Mouse (Mus musculus) cerebellum, adult 2 months (tissue): Measurements from ENCODE around the gene Fgd5.

Experiments
- CTCF ChIP-seq: fragments of 200-500 bp; IDR thresholded peaks from 2 replicates; pipeline ENCODE4 v1.5.1; 2011; ENCODE audit warnings: low read depth, mild to moderate bottlenecking, control low read depth, low read length, moderate library complexity, borderline replicate concordance; ENCODE audit not compliant: insufficient read depth
- POLR2A ChIP-seq: fragments of 200-500 bp; IDR thresholded peaks from 2 replicates; pipeline ENCODE4 v1.6.1; 2011; ENCODE audit warnings: low read length, control low read depth, borderline replicate concordance; ENCODE audit not compliant: insufficient read depth

DNA sequence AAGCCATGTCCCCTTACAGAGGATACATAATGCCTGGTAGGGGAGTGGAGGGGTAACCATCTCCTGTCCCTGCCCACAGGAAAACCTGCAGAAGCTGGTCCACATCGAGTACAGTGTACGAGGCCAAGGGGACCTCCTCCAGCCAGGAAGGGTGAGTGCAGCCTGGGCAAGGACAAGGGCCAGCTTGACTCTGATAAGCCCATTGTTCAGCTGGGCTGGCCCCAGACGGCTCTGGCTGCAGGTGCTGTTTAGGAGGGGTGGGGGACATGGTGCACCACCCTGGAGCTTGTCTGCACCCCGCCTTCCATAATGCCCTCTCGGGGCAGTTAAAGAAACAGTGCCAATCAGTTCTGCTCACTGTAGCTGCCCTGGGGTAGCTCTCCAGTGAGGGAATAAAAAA is 83.0 kb downstream of the Fgd5 start:
- TF ChIP-seq CTCF (no peak), POLR2A (no peak)
